Mouse (Mus musculus) intestine, embryonic 16.5 days (tissue): Measurements from ENCODE around the gene Pdk2. TPM values are rescaled to one million over a fixed set of nuclear protein-coding genes. Genes with fewer than 3 reads are reported as not detected.

Experiments used
- ATAC-seq: fragments of 200-750 bp; cut with Nextera tagmentation; 2 replicates; pipeline ENCODE4 v1.8.0; 2017; ENCODE audit warnings: moderate TSS enrichment, moderate library complexity
- H3K27ac ChIP-seq: fragments of 300-500 bp; sonication (generic); 2 replicates; pipeline ENCODE4 v1.5.1; 2014; ENCODE audit warnings: mild to moderate bottlenecking, low read length
- H3K27me3 ChIP-seq: fragments of 300-500 bp; sonication (generic); replicated peaks from 2 replicates; pipeline ENCODE4 v1.6.1; 2014; ENCODE audit warnings: low read length, control low read depth, mixed read lengths; ENCODE audit not compliant: control insufficient read depth, insufficient read depth
- H3K36me3 ChIP-seq: fragments of 300-500 bp; sonication (generic); 2 replicates; pipeline ENCODE4 v1.6.1; 2014; ENCODE audit warnings: low read length, control low read depth; ENCODE audit not compliant: control insufficient read depth, insufficient read depth
- H3K4me1 ChIP-seq: fragments of 300-500 bp; sonication (generic); 2 replicates; pipeline ENCODE4 v1.6.1; 2014; ENCODE audit warnings: low read length, control low read depth, mixed read lengths; ENCODE audit not compliant: control insufficient read depth, insufficient read depth
- H3K4me2 ChIP-seq: fragments of 300-500 bp; sonication (generic); 2 replicates; pipeline ENCODE4 v1.6.1; 2014; ENCODE audit warnings: low read depth, low read length, control low read depth
- H3K4me3 ChIP-seq: fragments of 300-500 bp; sonication (generic); 2 replicates; pipeline ENCODE4 v1.5.1; 2014; ENCODE audit warnings: mild to moderate bottlenecking, low read length
- H3K9ac ChIP-seq: fragments of 300-500 bp; sonication (generic); 2 replicates; pipeline ENCODE4 v1.6.1; 2014; ENCODE audit warnings: low read depth, low read length
- H3K9me3 ChIP-seq: fragments of 300-500 bp; sonication (generic); 2 replicates; pipeline ENCODE4 v1.6.1; 2016; ENCODE audit warnings: low read length, control low read depth; ENCODE audit not compliant: control insufficient read depth
- WGBS: fragments of 180-500 bp; shearing (Covaris S2); extraction: QIAGEN DNeasy Blood & Tissue Kit; methylation state at CpG from one replicate; pipeline ENCODE4 v1.1.7; 2014; 5-methylcytosine and 5-hydroxymethylcytosine counted together
- polyA plus RNA-seq: library from polyadenylated mRNA; unstranded; fragments of >200 nt; fragmentation: Nextera tagmentation; extraction: Ambion mirVana; gene quantifications from 2 replicates; pipeline ENCODE4 v1.2.1, GENCODE M21; 2015

Gene Pdk2
- polyA plus RNA-seq, 1 experiment from 2014 or later: 42.2 TPM

DNA sequence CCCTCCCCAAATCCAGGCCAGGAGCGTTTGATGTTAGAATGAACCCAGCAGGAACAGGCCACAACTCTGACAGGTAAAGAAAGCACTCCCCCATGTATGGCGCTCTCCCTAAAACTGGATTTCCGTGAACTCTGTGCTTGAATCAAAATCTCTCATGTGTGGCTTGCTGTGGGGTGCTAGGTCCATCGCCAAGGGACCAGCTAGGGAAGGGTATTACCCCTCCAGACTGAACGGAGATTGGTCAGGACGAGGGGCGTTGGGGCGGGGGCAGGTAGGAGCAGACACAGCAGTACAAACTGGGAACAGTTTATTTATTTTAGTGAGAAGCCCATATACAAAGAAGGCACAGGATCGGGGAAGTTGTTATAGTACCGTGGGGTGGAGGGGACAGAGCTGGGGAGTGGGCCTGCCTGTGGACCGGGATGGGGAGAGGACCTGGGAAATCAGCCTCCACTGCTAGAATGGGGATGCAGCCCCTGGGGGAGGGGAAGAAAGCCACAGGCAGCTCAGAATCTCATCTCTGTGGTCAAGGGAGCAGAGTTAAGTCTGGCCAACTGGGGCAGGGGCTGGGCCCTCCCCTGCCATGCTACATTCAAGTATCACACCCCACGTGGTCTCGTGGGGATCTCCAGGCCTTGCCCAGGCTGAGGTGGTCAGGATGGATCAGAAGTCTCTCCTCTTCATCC, 3.2 kb upstream of the Pdk2 start:
- Histone ChIP-seq H3K27me3 (no peaks in the 10 kb centered on the region), H3K9ac (0 out of 2 replicates have a peak overlapping the region, but pooled peaks have one; percentile 7), H3K4me3 (no peak overlapping the region), H3K4me1 (peaks cover 15% of the 10 kb centered on the region), H3K4me2 (no peak overlapping the region), H3K27ac (no peak overlapping the region), H3K9me3 (no peaks in the 10 kb centered on the region), H3K36me3 (peaks cover 5% of the 10 kb centered on the region; the same call in 1 of the 2 replicates)
- WGBS: 59% methylated on average over 12 of the region's 13 CpGs
- no peak for ATAC-seq

DNA sequence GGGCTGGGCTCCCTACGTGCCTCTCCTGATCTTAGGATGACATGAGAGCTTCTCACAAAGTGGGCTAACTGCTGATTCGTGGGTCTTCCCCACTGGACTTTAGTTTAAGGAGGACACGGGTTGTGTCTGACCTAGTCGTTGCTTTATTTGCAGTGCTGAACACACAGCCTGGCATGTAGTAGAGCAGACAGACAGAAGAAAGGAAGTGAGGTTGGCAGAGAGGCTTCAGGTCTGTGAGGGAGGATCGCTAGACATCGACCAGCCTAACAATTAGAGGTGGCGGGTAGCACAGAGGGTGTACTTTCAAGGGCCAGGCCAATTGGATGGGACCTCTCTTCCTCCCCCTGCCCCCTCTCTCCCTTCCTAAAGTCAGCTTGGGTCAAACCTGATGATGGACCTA, 2.5 kb upstream of the Pdk2 start:
- H3K9me3 ChIP-seq: no peaks in the 10 kb centered on the region
- no peak overlapping the region for H3K27ac ChIP-seq
- WGBS: 55% methylated on average over 7 of the region's 7 CpGs
- H3K36me3 ChIP-seq: peaks cover 5% of the 10 kb centered on the region; the same call in 1 of the 2 replicates
- no peak overlapping the region for H3K9ac ChIP-seq
- peaks cover 20% of the 10 kb centered on the region for H3K4me1 ChIP-seq
- no peak overlapping the region for H3K4me3 ChIP-seq
- H3K4me2 ChIP-seq: no peak overlapping the region
- no peaks in the 10 kb centered on the region for H3K27me3 ChIP-seq
- no peak for ATAC-seq

DNA sequence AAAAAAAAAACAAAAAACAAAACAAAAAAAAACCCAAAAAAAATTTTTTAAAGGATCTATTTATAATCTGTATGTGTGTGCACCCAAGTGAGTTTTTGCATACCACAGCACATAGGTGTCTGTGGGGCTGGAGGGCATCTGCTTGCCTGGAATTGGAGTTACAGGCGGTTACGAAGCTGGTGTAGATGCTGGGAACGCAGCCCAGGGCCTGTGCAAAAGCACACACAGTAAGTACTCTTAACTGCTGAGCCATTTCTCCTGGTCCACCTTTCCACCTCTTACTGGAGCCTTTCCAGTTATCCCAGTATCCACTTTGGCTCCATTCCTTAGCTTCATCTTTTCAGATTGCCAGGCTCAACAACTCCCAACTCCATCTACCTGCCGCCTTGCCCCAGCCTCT, 1.9 kb upstream of the Pdk2 start:
- Histone ChIP-seq H3K4me2 (no peak overlapping the region), H3K36me3 (peaks cover 5% of the 10 kb centered on the region; the same call in 1 of the 2 replicates), H3K27ac (no peak overlapping the region), H3K4me1 (peaks cover 25% of the 10 kb centered on the region), H3K27me3 (no peaks in the 10 kb centered on the region), H3K9me3 (no peaks in the 10 kb centered on the region), H3K4me3 (no peak overlapping the region), H3K9ac (no peak overlapping the region)
- 90% methylated on average over 4 of the region's 4 CpGs for WGBS
- ATAC-seq: no peak

DNA sequence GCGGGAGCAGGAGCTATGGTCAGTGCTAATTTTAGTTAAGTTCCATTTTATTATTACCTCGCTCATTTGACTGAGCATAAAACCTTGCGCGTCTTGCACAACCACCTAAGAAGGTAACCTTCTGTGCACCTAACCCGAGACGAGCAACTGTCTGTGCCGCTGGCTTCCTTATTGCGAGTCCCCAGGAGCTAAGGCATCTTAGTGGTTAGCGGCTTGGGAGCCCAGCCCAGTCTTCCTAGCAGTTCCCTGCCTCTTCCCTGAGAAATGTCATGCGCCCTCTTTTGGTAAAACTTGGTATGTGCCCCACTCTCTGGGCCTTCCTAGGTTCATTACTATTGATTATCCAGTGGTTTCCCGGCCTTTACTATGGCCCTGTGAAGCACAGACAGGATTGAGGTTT, 942 bp upstream of the Pdk2 start:
- H3K27ac ChIP-seq: peak overlapping the region; percentile 74
- H3K9me3 ChIP-seq: no peaks in the 10 kb centered on the region
- peak; percentile 45 for ATAC-seq
- peak overlapping the region; percentile 53 for H3K9ac ChIP-seq
- peaks cover 25% of the 10 kb centered on the region for H3K4me1 ChIP-seq
- H3K4me2 ChIP-seq: peak overlapping the region; percentile 84
- H3K4me3 ChIP-seq: peak overlapping the region; percentile 66
- no peaks in the 10 kb centered on the region for H3K27me3 ChIP-seq
- peaks cover 7% of the 10 kb centered on the region; the same call in 1 of the 2 replicates for H3K36me3 ChIP-seq
- WGBS: 1% methylated on average over 11 of the region's 11 CpGs

DNA sequence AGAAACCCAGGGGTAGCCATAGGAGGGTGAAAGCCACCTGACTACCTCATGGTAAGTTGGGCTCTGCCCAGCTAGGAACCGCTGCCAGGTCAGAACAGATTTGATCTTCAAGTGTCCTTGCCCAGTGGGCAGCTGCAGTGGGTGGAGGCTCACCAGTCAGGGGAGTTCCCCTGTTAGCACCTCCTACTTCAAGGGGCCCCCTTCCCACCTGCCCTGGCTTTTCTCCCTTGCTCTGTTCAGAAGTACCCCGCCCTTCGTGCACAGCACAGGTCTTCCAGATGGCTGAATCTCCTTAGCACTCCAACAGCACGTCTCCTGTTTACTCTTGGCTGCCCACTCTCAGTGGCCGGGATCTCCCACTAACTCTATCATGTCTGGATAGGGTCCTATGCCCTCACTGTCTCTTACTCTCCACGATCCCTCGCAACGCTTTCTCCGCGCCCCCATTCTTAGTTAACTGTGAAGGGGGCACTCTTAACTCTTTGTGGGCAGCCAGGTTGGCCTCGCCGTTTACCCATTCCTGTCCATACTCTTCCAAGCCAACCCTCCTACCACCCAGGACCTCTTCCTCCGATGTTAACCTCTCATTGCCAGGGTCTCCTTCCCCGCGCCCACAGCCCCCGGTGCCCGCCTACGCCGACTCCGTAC, 539 bp downstream of the Pdk2 start:
- peaks cover 7% of the 10 kb centered on the region; the same call in 1 of the 2 replicates for H3K36me3 ChIP-seq
- H3K27me3 ChIP-seq: no peaks in the 10 kb centered on the region
- WGBS: under 1% methylated on average over 20 of the region's 20 CpGs
- no peaks in the 10 kb centered on the region for H3K9me3 ChIP-seq
- H3K27ac ChIP-seq: peak overlapping the region; percentile 75
- peak overlapping the region; percentile 79 for H3K9ac ChIP-seq
- peak overlapping the region; percentile 84 for H3K4me2 ChIP-seq
- peak overlapping the region; percentile 66 for H3K4me3 ChIP-seq
- peak; percentile 66 for ATAC-seq
- peaks cover 25% of the 10 kb centered on the region for H3K4me1 ChIP-seq

DNA sequence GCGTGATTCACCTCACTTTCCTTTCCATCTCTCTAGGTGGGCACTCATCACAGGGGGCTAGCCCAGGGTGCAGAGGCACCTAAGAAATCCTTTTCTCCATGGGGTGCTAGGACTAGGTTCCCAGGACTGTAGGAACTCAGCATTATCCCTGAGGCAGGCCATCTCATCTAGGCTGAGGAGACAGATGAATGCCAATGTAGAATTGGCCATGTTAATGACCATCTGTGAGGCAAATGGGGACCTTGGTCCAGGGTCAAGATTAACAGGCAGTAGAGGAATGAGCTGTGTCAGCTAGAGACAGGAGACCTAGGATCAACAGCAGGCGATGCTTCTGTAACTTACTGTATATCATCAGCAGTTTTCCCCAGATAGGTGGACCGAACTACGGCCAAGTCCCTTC, 1.4 kb downstream of the Pdk2 start:
- 71% methylated on average over 4 of the region's 4 CpGs for WGBS
- Histone ChIP-seq H3K4me3 (peak overlapping the region; percentile 66; the same call in 1 of the 2 replicates), H3K27ac (peak overlapping the region; percentile 75)

DNA sequence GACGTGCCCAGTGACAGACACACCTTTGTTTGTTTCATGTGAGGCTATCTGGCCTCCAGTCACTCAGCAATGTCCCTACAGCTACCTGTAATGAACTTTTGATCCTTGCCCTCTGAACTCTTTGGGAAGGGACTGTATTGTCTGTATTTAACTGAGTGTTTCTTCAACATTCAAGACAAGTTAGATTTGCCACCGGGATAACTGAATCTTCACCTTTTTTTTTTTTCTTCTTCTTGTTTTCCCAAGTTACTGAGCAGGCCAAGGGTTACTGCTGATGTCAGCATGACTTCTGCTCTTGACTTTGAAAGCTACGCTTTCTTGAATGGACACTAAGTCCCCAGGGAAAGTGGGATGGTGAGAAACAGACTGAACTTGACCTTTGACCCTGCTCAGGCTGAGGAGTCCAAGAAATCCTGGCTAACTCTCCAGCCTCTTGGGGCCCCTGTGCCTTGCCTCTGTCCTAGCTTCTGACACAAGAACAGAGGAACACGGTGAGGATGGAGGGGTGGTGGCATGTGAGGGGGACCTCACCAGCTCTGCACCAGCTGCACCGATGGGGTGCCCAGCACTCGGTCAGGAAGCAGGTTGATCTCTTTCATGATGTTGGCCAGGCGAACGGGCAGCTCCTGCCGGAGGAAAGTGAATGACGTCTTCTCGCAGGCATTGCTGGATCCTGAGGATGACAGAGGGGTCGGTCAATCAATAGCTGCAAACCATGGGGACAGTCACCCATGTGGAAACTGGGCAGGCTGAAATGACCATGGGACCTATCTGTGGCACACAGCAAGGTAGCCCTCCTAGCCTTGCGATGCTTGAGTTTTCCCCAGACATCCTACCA, 2.1 kb downstream of the Pdk2 start:
- no peak for ATAC-seq

More for the DNA sequence above, 1.4 kb downstream of the Pdk2 start:
- H3K4me1 ChIP-seq: peaks cover 25% of the 10 kb centered on the region
- H3K9me3 ChIP-seq: no peaks in the 10 kb centered on the region
- no peak for ATAC-seq
- H3K9ac ChIP-seq: peak overlapping the region; percentile 79
- H3K4me2 ChIP-seq: peak overlapping the region; percentile 84
- H3K36me3 ChIP-seq: peaks cover 4% of the 10 kb centered on the region
- H3K27me3 ChIP-seq: no peaks in the 10 kb centered on the region

DNA sequence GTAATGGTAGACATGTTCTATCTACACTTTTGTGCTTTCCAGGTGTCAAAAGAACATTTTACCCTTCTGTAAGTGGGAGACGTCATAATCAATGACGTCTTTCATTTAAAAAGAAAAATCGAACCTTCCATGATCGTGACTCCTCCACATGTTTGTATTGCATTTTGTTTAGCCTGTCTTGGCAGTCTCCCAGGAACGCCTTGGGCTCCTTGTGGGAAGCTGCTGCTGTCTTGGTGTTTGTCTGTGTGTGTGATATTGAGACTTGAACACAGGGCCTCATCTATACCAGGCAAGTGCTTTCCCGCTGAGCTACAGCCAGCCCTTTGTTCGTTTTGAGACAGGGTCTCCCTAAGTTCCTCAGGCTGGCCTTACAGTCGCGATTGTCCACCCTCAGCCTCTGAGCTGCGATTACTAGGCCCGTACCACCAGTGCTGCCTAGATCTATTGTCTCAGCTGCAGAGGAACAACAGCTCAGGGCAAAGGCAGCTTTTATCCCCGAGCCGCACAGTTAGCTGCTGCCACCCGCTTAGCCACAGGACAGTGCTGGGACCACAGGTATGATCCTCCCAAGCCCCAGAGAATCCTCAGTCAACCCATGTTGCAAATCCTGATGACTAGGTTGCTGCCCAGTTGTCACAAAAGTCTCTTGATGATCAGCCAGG, 2.9 kb downstream of the Pdk2 start:
- Histone ChIP-seq H3K9me3 (no peaks in the 10 kb centered on the region), H3K36me3 (peaks cover 2% of the 10 kb centered on the region; the same call in 1 of the 2 replicates), H3K27ac (peak overlapping the region; percentile 75), H3K27me3 (no peaks in the 10 kb centered on the region), H3K9ac (no peak overlapping the region), H3K4me1 (peaks cover 32% of the 10 kb centered on the region), H3K4me3 (no peak overlapping the region), H3K4me2 (no peak overlapping the region)
- ATAC-seq: no peak
- WGBS: 64% methylated on average over 14 of the region's 14 CpGs

More for the DNA sequence above, 2.1 kb downstream of the Pdk2 start:
- Histone ChIP-seq H3K36me3 (peaks cover 2% of the 10 kb centered on the region; the same call in 1 of the 2 replicates), H3K27ac (peak overlapping the region; percentile 75), H3K4me1 (peaks cover 25% of the 10 kb centered on the region), H3K27me3 (no peaks in the 10 kb centered on the region), H3K4me2 (peak overlapping the region; percentile 21; the same call in 1 of the 2 replicates), H3K9me3 (no peaks in the 10 kb centered on the region), H3K9ac (no peak overlapping the region), H3K4me3 (no peak overlapping the region)
- WGBS: 71% methylated on average over 13 of the region's 13 CpGs
